Mouse (Mus musculus) intestine, postnatal 0 days (tissue): Measurements from ENCODE around the gene Cep95. TPM values are rescaled to one million over a fixed set of nuclear protein-coding genes. Genes with fewer than 3 reads are reported as not detected.

ENCODE experiments used
- ATAC-seq: fragments of 200-750 bp; cut with Nextera tagmentation; 2 replicates; pipeline ENCODE4 v1.8.0; 2017; ENCODE audit warnings: mild to moderate bottlenecking, moderate TSS enrichment, moderate library complexity
- H3K27ac ChIP-seq: fragments of 300-500 bp; sonication (generic); 2 replicates; pipeline ENCODE4 v1.5.1; 2014; ENCODE audit warnings: mild to moderate bottlenecking, low read depth, low read length, moderate library complexity
- H3K27me3 ChIP-seq: fragments of 300-500 bp; sonication (generic); replicated peaks from 2 replicates; pipeline ENCODE4 v1.6.1; 2014; ENCODE audit warnings: low read length, mixed read lengths; ENCODE audit not compliant: control insufficient read depth, insufficient read depth
- H3K36me3 ChIP-seq: fragments of 300-500 bp; sonication (generic); 2 replicates; pipeline ENCODE4 v1.6.1; 2014; ENCODE audit warnings: mild to moderate bottlenecking, moderate library complexity; ENCODE audit not compliant: control insufficient read depth, insufficient read depth
- H3K4me1 ChIP-seq: fragments of 300-500 bp; sonication (generic); replicated peaks from 2 replicates; pipeline ENCODE4 v1.6.1; 2014; ENCODE audit warnings: antibody characterized with exemption, low read length, mixed read lengths; ENCODE audit not compliant: control insufficient read depth, insufficient read depth
- H3K4me2 ChIP-seq: fragments of 300-500 bp; sonication (generic); replicated peaks from 2 replicates; pipeline ENCODE4 v1.6.1; 2014; ENCODE audit warnings: low read depth, mild to moderate bottlenecking, moderate library complexity
- H3K4me3 ChIP-seq: fragments of 300-500 bp; sonication (generic); 2 replicates; pipeline ENCODE4 v1.5.1; 2014; ENCODE audit warnings: low read depth, low read length
- H3K9ac ChIP-seq: fragments of 300-500 bp; sonication (generic); 2 replicates; pipeline ENCODE4 v1.6.1; 2014; ENCODE audit warnings: mild to moderate bottlenecking, low read depth, low read length
- H3K9me3 ChIP-seq: fragments of 300-500 bp; sonication (generic); 2 replicates; pipeline ENCODE4 v1.6.1; 2016; ENCODE audit warnings: mixed run types; ENCODE audit not compliant: control insufficient read depth
- CTCF ChIP-seq: sonication (generic); IDR thresholded peaks from 2 replicates; pipeline ENCODE4 v1.5.1; 2016; ENCODE audit warnings: low read depth, mild to moderate bottlenecking, control low read depth, antibody characterized with exemption, moderate library complexity
- WGBS: fragments of 180-500 bp; shearing (Covaris S2); extraction: QIAGEN DNeasy Blood & Tissue Kit; methylation state at CpG from one replicate; pipeline ENCODE4 v1.1.7; 2014; 5-methylcytosine and 5-hydroxymethylcytosine counted together
- polyA plus RNA-seq: library from polyadenylated mRNA; unstranded; fragments of >200 nt; fragmentation: Nextera tagmentation; extraction: Ambion mirVana; gene quantifications from 2 replicates; pipeline ENCODE4 v1.2.1, GENCODE M21; 2015

Gene Cep95
- polyA plus RNA-seq, 1 experiment from 2014 or later: 5.3 TPM

- Histone ChIP-seq H3K36me3 (peaks cover 68% of the 10 kb centered on the region), H3K27ac (no peak overlapping the region), H3K9me3 (no peaks in the 10 kb centered on the region), H3K4me1 (0 out of 2 replicates have a peak, but pooled peaks cover 4% of the 10 kb centered on the region), H3K4me3 (no peak overlapping the region), H3K27me3 (no peaks in the 10 kb centered on the region), H3K9ac (no peak overlapping the region), H3K4me2 (no peak overlapping the region)
- WGBS: 86% methylated on average over 6 of the region's 6 CpGs
- no peak for TF ChIP-seq CTCF
- no peak for ATAC-seq
Measured at GRCm38 (mm10) chr11:106817808-106818207, 28.8 kb downstream of the Cep95 start.

GRCm38 (mm10) chr11:106818341-106818740 is 29.3 kb downstream of the Cep95 start:
- ATAC-seq: no peak
- no peak overlapping the region for H3K4me3 ChIP-seq
- no peaks in the 10 kb centered on the region for H3K9me3 ChIP-seq
- H3K4me1 ChIP-seq: 0 out of 2 replicates have a peak, but pooled peaks cover 4% of the 10 kb centered on the region
- H3K27ac ChIP-seq: 0 out of 2 replicates have a peak overlapping the region, but pooled peaks have one; percentile 54
- 46% methylated on average over 9 of the region's 9 CpGs for WGBS
- no peak overlapping the region for H3K9ac ChIP-seq
- peaks cover 73% of the 10 kb centered on the region for H3K36me3 ChIP-seq
- H3K27me3 ChIP-seq: no peaks in the 10 kb centered on the region
- no peak overlapping the region for H3K4me2 ChIP-seq
- no peak for TF ChIP-seq CTCF

- Histone ChIP-seq H3K9ac (no peak overlapping the region), H3K27ac (no peak overlapping the region; the same call in 1 of the 2 replicates), H3K4me1 (0 out of 2 replicates have a peak, but pooled peaks cover 4% of the 10 kb centered on the region), H3K36me3 (peaks cover 82% of the 10 kb centered on the region), H3K9me3 (no peaks in the 10 kb centered on the region), H3K27me3 (no peaks in the 10 kb centered on the region), H3K4me3 (no peak overlapping the region), H3K4me2 (no peak overlapping the region)
- no peak for ATAC-seq
- TF ChIP-seq CTCF: no peak
- 86% methylated on average over 9 of the region's 9 CpGs for WGBS
Measured at GRCm38 (mm10) chr11:106819595-106819994, 30.5 kb downstream of the Cep95 start.

GRCm38 (mm10) chr11:106820252-106820651 is 31.2 kb downstream of the Cep95 start:
- ATAC-seq: no peak
- Histone ChIP-seq H3K4me3 (no peak overlapping the region), H3K4me1 (0 out of 2 replicates have a peak, but pooled peaks cover 1% of the 10 kb centered on the region), H3K9ac (no peak overlapping the region), H3K36me3 (peaks cover 80% of the 10 kb centered on the region), H3K4me2 (no peak overlapping the region), H3K27ac (no peak overlapping the region), H3K9me3 (no peaks in the 10 kb centered on the region), H3K27me3 (no peaks in the 10 kb centered on the region)
- WGBS: 53% methylated on average over 6 of the region's 6 CpGs
- no peak for TF ChIP-seq CTCF

DNA sequence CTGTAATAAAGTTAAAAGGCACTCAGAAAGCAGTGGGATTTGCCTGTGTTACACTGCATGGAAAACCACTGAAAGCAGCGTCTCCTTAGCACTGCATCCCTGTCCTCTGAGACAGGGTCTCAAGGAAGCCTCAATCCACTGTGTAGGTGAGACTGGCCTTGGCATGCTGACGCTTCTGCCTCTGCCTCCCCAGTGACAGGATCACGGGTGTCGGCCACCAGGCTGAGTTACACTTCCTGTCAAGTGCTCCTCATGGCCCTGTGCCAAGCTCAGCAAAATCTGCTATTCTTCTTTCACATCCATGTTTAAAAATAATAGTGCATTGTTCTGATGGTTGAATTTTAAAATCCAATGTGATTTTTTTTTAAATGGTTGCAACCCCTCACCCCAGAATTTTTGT is 31.9 kb downstream of the Cep95 start:
- Histone ChIP-seq H3K4me3 (no peak overlapping the region), H3K9me3 (no peaks in the 10 kb centered on the region), H3K27me3 (no peaks in the 10 kb centered on the region), H3K4me1 (no peaks in the 10 kb centered on the region), H3K36me3 (peaks cover 74% of the 10 kb centered on the region), H3K9ac (no peak overlapping the region), H3K27ac (no peak overlapping the region), H3K4me2 (no peak overlapping the region)
- WGBS: 34% methylated on average over 4 of the region's 4 CpGs
- no peak for TF ChIP-seq CTCF
- ATAC-seq: no peak

DNA sequence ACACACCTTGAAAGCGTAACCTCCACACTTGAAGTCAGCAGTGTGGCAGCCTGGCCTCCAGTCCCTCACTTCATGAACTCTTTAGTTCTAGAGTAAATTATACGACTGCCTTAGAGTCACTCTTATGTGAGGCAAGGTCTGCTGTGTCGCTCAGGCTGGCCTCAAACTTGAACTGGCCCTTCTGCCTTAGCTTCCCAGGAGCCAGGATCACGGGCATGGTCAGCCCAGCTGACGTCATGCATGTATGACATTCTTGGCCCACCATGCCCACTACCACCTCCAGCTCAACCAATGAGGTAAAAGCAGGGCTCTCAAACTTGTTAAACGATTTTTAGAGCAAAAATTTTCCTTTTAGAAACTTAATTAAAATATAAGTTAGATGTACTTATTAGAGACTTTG is 32.3 kb downstream of the Cep95 start:
- H3K36me3 ChIP-seq: peaks cover 69% of the 10 kb centered on the region
- H3K4me3 ChIP-seq: no peak overlapping the region
- H3K9ac ChIP-seq: no peak overlapping the region
- 81% methylated on average over 6 of the region's 6 CpGs for WGBS
- ATAC-seq: no peak
- no peaks in the 10 kb centered on the region for H3K27me3 ChIP-seq
- H3K4me2 ChIP-seq: no peak overlapping the region
- H3K27ac ChIP-seq: no peak overlapping the region
- H3K4me1 ChIP-seq: no peaks in the 10 kb centered on the region
- no peaks in the 10 kb centered on the region for H3K9me3 ChIP-seq
- no peak for TF ChIP-seq CTCF

DNA sequence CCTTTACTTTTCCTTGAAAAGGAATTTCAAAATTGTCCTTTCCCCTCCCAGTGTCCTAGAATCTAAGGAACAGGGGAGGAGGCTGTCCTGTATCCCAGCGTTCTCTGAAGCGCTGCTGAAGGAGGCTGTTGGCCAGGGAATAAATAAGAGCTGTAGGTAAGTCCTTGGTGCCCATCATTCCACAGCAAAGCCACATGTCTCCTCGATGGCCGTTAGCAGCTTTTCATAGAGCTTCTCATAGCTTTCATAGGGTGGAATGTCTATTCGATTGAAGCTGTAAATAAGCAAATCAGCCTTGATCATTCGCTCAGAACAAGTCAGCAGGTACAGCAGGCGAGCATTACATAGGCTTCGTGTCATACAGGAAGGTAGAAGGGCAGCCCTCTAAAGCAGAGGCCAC is 33.4 kb downstream of the Cep95 start:
- WGBS: 88% methylated on average over 8 of the region's 8 CpGs
- no peak overlapping the region for H3K4me3 ChIP-seq
- TF ChIP-seq CTCF: no peak
- H3K4me1 ChIP-seq: no peaks in the 10 kb centered on the region
- H3K27me3 ChIP-seq: no peaks in the 10 kb centered on the region
- ATAC-seq: no peak
- no peak overlapping the region for H3K4me2 ChIP-seq
- no peak overlapping the region for H3K9ac ChIP-seq
- peaks cover 61% of the 10 kb centered on the region for H3K36me3 ChIP-seq
- no peaks in the 10 kb centered on the region for H3K9me3 ChIP-seq
- no peak overlapping the region for H3K27ac ChIP-seq
